Mouse (Mus musculus) neural tube, embryonic 12.5 days (tissue): ENCODE measurements around the gene Tead3. TPM values are rescaled to one million over a fixed set of nuclear protein-coding genes. Genes with fewer than 3 reads are reported as not detected.
A peak's percentile ranks its signal among the peaks of the same experiment; 100 is the strongest.
"Not testable (repeated sequence)": the region's sequence is repeated elsewhere in the genome, so short reads cannot be mapped to it uniquely, and the experiment has no call there.

Experiments
- ATAC-seq: fragments of 200-750 bp; cut with Nextera tagmentation; 2 replicates; pipeline ENCODE4 v1.8.0; 2017; ENCODE audit warnings: low read depth, mild to moderate bottlenecking, moderate TSS enrichment, moderate library complexity; ENCODE audit not compliant: low FRiP score
- H3K27ac ChIP-seq: fragments of 300-500 bp; sonication (generic); 2 replicates; pipeline ENCODE4 v1.5.1; 2016
- H3K27me3 ChIP-seq: fragments of 300-500 bp; sonication (generic); replicated peaks from 2 replicates; pipeline ENCODE4 v1.6.1; 2016; ENCODE audit warnings: mild to moderate bottlenecking
- H3K36me3 ChIP-seq: fragments of 300-500 bp; sonication (generic); 2 replicates; pipeline ENCODE4 v1.6.1; 2016; ENCODE audit warnings: mild to moderate bottlenecking
- H3K4me1 ChIP-seq: fragments of 300-500 bp; sonication (generic); 2 replicates; pipeline ENCODE4 v1.6.1; 2016
- H3K4me2 ChIP-seq: fragments of 300-500 bp; sonication (generic); replicated peaks from 2 replicates; pipeline ENCODE4 v1.6.1; 2016; ENCODE audit warnings: mild to moderate bottlenecking
- H3K4me3 ChIP-seq: fragments of 300-500 bp; sonication (generic); 2 replicates; pipeline ENCODE4 v1.5.1; 2016
- H3K9ac ChIP-seq: fragments of 300-500 bp; sonication (generic); 2 replicates; pipeline ENCODE4 v1.6.1; 2016; ENCODE audit warnings: mild to moderate bottlenecking
- H3K9me3 ChIP-seq: fragments of 300-500 bp; sonication (generic); 2 replicates; pipeline ENCODE4 v1.6.1; 2016; ENCODE audit warnings: mild to moderate bottlenecking
- WGBS: fragments of 180-500 bp; shearing (Covaris S2); methylation state at CpG from one replicate; pipeline ENCODE4 v1.1.7; 2016; 5-methylcytosine and 5-hydroxymethylcytosine counted together
- polyA plus RNA-seq: library from polyadenylated mRNA; unstranded; fragments of >200 nt; fragmentation: Nextera tagmentation; extraction: Ambion mirVana; gene quantifications from 2 replicates; pipeline ENCODE4 v1.2.1, GENCODE M21; 2016

Tead3 gene
- polyA plus RNA-seq, 1 experiment from 2014 or later = 3.5 TPM

DNA sequence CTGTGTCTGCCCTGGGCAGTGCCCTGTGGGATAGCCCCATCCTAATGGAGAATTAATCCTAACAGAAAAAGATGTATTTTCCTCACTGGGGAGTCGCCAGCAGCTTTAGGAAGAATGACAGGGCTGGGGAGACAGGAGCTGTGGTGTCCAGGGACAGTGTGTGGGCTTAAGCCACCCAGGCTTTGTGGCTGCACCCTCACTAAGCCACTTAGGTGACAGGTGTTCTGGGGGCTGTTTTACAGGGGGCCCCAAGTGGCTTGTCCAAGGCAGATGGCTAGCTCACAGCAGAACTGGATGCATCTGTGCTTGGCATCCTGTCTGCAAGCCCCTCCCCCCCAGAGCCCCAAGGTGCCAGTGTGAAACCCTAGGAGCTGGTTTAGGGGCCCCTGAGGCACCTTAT is 21.3 kb upstream of the Tead3 start:
- Histone ChIP-seq H3K4me2 (no peak overlapping the region), H3K9ac (no peak overlapping the region), H3K27ac (no peak overlapping the region), H3K4me1 (no peaks in the 10 kb centered on the region), H3K4me3 (no peak overlapping the region), H3K27me3 (peaks cover 34% of the 10 kb centered on the region), H3K36me3 (no peaks in the 10 kb centered on the region), H3K9me3 (no peaks in the 10 kb centered on the region)
- WGBS = 76% methylated on average over 1 of the region's 1 CpGs
- no peak for ATAC-seq

- Histone ChIP-seq H3K4me1 (no peaks in the 10 kb centered on the region), H3K9ac (no peak overlapping the region), H3K27ac (no peak overlapping the region), H3K9me3 (no peaks in the 10 kb centered on the region), H3K27me3 (peaks cover 31% of the 10 kb centered on the region), H3K4me2 (no peak overlapping the region), H3K4me3 (no peak overlapping the region), H3K36me3 (no peaks in the 10 kb centered on the region)
- ATAC-seq = no peak
- 69% methylated on average over 2 of the region's 2 CpGs for WGBS
Measured at GRCm38 (mm10) chr17:28371286-28371685, 20.7 kb upstream of the Tead3 start.

GRCm38 (mm10) chr17:28369056-28369455 is 18.4 kb upstream of the Tead3 start:
- no peaks in the 10 kb centered on the region for H3K9me3 ChIP-seq
- no peak overlapping the region for H3K9ac ChIP-seq
- H3K27me3 ChIP-seq = peaks cover 28% of the 10 kb centered on the region
- WGBS = 79% methylated on average over 5 of the region's 5 CpGs
- H3K36me3 ChIP-seq = no peaks in the 10 kb centered on the region
- H3K4me2 ChIP-seq = no peak overlapping the region
- no peak overlapping the region for H3K4me3 ChIP-seq
- H3K4me1 ChIP-seq = peaks cover 4% of the 10 kb centered on the region; the same call in 1 of the 2 replicates
- ATAC-seq = no peak
- H3K27ac ChIP-seq = no peak overlapping the region

GRCm38 (mm10) chr17:28368449-28368848 is 17.8 kb upstream of the Tead3 start:
- peaks cover 31% of the 10 kb centered on the region for H3K27me3 ChIP-seq
- H3K9me3 ChIP-seq = no peaks in the 10 kb centered on the region
- H3K36me3 ChIP-seq = no peaks in the 10 kb centered on the region
- 2% methylated on average over 13 of the region's 13 CpGs for WGBS
- peaks cover 9% of the 10 kb centered on the region; the same call in 1 of the 2 replicates for H3K4me1 ChIP-seq
- H3K9ac ChIP-seq = no peak overlapping the region
- no peak for ATAC-seq
- no peak overlapping the region for H3K4me3 ChIP-seq
- no peak overlapping the region for H3K27ac ChIP-seq
- H3K4me2 ChIP-seq = no peak overlapping the region

DNA sequence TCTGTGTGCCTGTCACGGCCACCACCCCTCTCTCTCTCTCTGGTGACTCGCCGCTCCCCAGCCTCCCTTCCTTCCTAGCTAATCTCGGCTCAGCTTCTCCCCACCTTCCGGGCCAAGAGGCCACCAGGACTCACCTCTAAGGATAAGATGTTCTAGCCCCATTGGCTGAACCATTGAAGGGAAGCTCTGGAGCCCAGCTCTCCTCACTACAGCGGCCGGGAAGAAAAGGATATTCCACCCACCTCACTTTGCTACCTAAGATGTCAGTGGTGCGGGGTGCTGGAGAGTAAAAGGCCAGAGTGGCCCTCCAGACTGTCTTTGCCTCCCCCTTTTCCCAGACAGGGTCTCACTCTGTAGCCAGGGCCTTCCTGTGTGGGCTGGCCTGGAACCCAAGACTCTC is 14.5 kb upstream of the Tead3 start, which contains the start of gene Tulp1:
Gene Tulp1 (minus strand): TSS at position 101 of the 400 bp plus-strand sequence.
- Histone ChIP-seq H3K4me2 (peak within 1 kb of the TSS; percentile 44), H3K27me3 (peaks cover 61% of the 10 kb centered on the region), H3K4me3 (no peak within 1 kb of the TSS), H3K9ac (0 out of 2 replicates have a peak within 1 kb of the TSS, but pooled peaks have one; percentile 13), H3K9me3 (no peaks in the 10 kb centered on the region), H3K27ac (no peak within 1 kb of the TSS), H3K4me1 (peaks cover 19% of the 10 kb centered on the region), H3K36me3 (no peaks in the 10 kb centered on the region)
- ATAC-seq = no peak
- 26% methylated on average over 8 of the region's 8 CpGs for WGBS

- Histone ChIP-seq H3K4me1 (peaks cover 19% of the 10 kb centered on the region), H3K4me3 (no peak overlapping the region), H3K27ac (no peak overlapping the region), H3K36me3 (no peaks in the 10 kb centered on the region), H3K27me3 (peaks cover 75% of the 10 kb centered on the region), H3K4me2 (peak overlapping the region; percentile 65), H3K9me3 (no peaks in the 10 kb centered on the region), H3K9ac (no peak overlapping the region)
- ATAC-seq = no peak
- WGBS = 5% methylated on average over 6 of the region's 6 CpGs
Measured at GRCm38 (mm10) chr17:28363507-28363906, 12.9 kb upstream of the Tead3 start.

DNA sequence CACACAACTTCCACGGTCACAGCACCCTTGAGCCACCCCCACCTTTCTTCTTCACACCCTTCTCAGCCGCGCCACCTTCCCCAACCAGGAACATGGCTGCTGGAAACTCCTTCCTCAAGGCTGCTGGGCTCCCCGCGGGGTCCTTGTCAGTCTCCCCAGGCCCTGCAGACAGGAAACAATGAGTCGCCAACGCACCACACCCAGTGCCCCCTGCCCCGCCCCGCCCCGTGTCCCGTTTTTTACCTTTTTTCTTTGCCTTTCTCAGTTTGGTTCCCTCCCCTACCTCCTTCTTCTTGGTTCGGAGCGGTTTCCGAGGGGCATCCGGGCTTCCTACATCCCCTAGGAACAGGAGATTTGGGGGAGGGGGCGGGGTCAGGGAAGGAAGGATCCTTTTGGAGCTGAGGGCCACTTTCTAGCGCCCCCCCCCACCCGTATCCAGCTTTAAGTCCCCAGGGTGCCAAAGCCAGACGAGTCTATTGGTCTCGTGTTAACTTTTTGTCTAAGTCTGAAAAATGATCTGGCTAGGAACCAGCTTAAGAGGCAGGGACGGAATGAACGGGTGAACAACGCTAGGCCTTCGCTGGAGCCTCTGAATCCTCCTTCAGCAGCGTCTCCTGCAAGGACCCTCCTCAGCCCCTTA is 12.2 kb upstream of the Tead3 start:
- no peak overlapping the region for H3K27ac ChIP-seq
- H3K36me3 ChIP-seq = no peaks in the 10 kb centered on the region
- peaks cover 82% of the 10 kb centered on the region for H3K27me3 ChIP-seq
- peak overlapping the region; percentile 35 for H3K9ac ChIP-seq
- peak overlapping the region; percentile 31 for H3K4me3 ChIP-seq
- peaks cover 19% of the 10 kb centered on the region for H3K4me1 ChIP-seq
- WGBS = under 1% methylated on average over 25 of the region's 25 CpGs
- H3K9me3 ChIP-seq = no peaks in the 10 kb centered on the region
- no peak for ATAC-seq
- peak overlapping the region; percentile 65 for H3K4me2 ChIP-seq

GRCm38 (mm10) chr17:28361921-28362652 is 11.5 kb upstream of the Tead3 start:
- 26% methylated on average over 11 of the region's 11 CpGs for WGBS
- no peak for ATAC-seq
- Histone ChIP-seq H3K9ac (peak overlapping the region; percentile 35), H3K27ac (no peak overlapping the region), H3K36me3 (no peaks in the 10 kb centered on the region), H3K4me3 (peak overlapping the region; percentile 31), H3K27me3 (peaks cover 80% of the 10 kb centered on the region), H3K4me1 (peaks cover 19% of the 10 kb centered on the region), H3K4me2 (peak overlapping the region; percentile 65), H3K9me3 (no peaks in the 10 kb centered on the region)

DNA sequence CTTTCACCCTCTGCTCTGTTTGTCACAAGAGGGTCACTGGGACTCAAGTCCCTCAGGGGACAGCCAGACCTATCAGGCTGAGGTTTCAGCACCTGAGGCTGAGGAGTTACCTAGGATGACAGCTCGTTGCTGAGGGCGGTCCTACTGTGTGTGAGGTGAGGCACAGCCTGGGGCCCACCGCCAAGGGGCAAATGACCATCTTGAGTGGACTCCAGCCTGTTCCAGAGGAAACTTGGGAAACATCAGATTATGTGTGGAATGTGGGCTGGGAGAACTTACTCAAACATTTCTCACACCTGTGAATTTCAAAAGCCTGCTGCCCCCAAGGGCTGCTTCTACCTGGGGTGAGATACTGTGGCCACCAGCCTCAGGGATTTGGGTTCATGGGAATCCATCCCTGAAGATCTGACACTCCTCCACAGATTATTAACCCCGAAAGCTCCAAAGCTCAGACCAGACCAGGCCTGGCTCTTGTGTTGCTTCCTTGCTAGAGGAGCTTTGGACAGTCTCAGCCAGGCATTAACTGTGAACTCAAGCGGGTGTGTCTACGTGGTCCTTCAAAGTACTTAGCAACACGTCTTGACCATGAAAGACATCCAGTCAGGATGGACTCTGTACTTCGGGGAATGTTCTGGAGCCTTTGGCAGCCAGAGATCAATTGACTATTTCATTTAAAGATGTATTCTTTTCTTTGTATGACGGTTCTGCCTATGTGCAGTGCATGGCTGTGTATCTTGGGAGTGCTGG is 10.1 kb upstream of the Tead3 start:
- Histone ChIP-seq H3K9ac (no peak overlapping the region), H3K36me3 (no peaks in the 10 kb centered on the region), H3K27ac (no peak overlapping the region), H3K4me3 (no peak overlapping the region), H3K27me3 (peaks cover 75% of the 10 kb centered on the region), H3K4me2 (no peak overlapping the region), H3K4me1 (peaks cover 19% of the 10 kb centered on the region), H3K9me3 (no peaks in the 10 kb centered on the region)
- WGBS = 79% methylated on average over 9 of the region's 9 CpGs
- no peak for ATAC-seq

GRCm38 (mm10) chr17:28358576-28359261 is 8.1 kb upstream of the Tead3 start:
- not testable (repeated sequence) for H3K27ac ChIP-seq, H3K9me3 ChIP-seq, H3K4me2 ChIP-seq, H3K36me3 ChIP-seq, H3K4me3 ChIP-seq, H3K9ac ChIP-seq, ATAC-seq
- peaks cover 56% of the 10 kb centered on the region for H3K27me3 ChIP-seq
- peaks cover 11% of the 10 kb centered on the region for H3K4me1 ChIP-seq
- WGBS = 14% methylated on average over 22 of the region's 24 CpGs

DNA sequence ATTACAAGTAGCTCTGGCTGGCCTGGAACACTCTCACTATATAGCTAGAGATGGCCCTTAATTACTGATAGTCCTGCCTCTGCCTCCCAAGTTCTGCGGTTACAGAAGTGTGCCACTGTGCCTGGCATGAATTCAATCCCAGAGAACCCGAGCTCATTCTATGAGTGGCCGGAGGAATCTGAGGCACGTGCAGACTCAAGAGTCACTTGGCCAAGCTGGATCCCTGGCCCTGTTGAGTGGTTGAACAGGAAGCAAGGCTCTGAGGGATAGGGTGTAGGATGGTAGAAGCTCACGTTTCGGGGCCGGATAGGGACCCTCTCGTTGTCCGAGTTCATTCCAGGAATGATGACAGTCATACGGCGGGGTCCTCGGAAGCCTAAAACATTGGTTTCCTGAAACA is 5.3 kb upstream of the Tead3 start:
- H3K4me1 ChIP-seq = peaks cover 11% of the 10 kb centered on the region
- ATAC-seq = no peak
- H3K9ac ChIP-seq = no peak overlapping the region
- H3K27ac ChIP-seq = no peak overlapping the region
- 89% methylated on average over 12 of the region's 12 CpGs for WGBS
- peaks cover 49% of the 10 kb centered on the region for H3K27me3 ChIP-seq
- H3K9me3 ChIP-seq = no peaks in the 10 kb centered on the region
- H3K4me2 ChIP-seq = no peak overlapping the region
- no peak overlapping the region for H3K4me3 ChIP-seq
- no peaks in the 10 kb centered on the region for H3K36me3 ChIP-seq

DNA sequence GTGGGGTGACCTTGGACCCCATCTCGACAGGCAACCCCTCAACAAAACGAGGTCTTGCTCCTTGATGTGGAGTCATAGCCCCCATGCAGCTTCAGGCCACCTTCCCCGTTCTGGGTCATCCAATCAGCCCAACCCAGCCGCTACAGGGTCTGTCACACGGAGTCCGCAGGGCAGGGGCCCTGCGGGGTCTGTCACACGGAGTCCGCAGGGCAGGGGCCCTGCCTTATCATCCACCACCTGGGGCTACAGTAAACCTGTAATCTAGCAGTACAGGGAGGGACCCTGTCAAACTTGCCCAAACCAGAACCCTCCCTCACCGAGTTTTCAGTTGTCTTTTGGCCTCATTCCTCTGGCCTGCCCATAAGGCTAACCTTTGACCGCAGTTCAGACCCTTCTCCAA is 1.4 kb upstream of the Tead3 start:
- peaks cover 34% of the 10 kb centered on the region for H3K4me1 ChIP-seq

More for the DNA sequence above, 1.4 kb upstream of the Tead3 start:
- WGBS = 4% methylated on average over 11 of the region's 11 CpGs
- peaks cover 28% of the 10 kb centered on the region for H3K27me3 ChIP-seq
- H3K4me2 ChIP-seq = peak overlapping the region; percentile 94
- no peaks in the 10 kb centered on the region for H3K9me3 ChIP-seq
- ATAC-seq = no peak
- H3K36me3 ChIP-seq = no peaks in the 10 kb centered on the region
- peak overlapping the region; percentile 65 for H3K4me3 ChIP-seq
- H3K9ac ChIP-seq = no peak overlapping the region
- no peak overlapping the region for H3K27ac ChIP-seq
